Mouse (Mus musculus) liver, postnatal 0 days (tissue): ENCODE results near the gene Zfp266.

Experiments
- CTCF ChIP-seq: sonication (generic); IDR thresholded peaks from 2 replicates; pipeline ENCODE4 v1.5.1; 2016; ENCODE audit warnings: antibody characterized with exemption, low read depth
- EP300 ChIP-seq: IDR thresholded peaks from 2 replicates; pipeline ENCODE4 v1.6.1; 2016; ENCODE audit warnings: antibody characterized with exemption, low read depth, mild to moderate bottlenecking

DNA sequence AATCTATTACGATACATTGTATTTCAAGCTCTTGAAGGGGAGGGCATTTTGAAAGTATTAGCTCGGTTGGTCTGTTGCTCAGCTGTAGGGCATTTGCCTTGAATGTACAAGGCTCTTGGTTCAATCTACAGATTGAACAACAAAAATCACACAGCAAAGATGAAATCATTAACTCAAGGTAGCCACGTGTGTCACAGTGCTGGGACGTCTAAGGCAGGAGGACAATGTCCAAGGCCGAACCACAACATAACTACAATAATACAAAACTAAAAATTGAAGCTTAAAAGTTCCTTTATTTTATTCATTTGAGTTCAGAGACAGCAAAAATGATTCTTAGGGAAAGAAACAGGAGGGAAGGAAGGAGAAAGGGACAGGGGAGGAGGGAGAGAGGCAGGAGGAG lies 31.7 kb downstream of the Zfp266 start:
- TF ChIP-seq CTCF (no peak), EP300 (no peak)
